Mouse (Mus musculus) myocyte (in vitro differentiated cells): ENCODE measurements at regions not wholly inside any gene's neighbourhood (a gene's known extent, or its start where the extent isn't known, plus 50 kb on each side); places are given as distances from the start of the nearest gene placed in this dataset.
A peak's percentile ranks its signal among the peaks of the same experiment; 100 is the strongest.

Experiments used
- H3K27me3 ChIP-seq: one replicate; pipeline ENCODE4 v1.6.1; 2011; ENCODE audit not compliant: control insufficient read depth, insufficient read depth, insufficient read length
- H3K36me3 ChIP-seq: one replicate; pipeline ENCODE4 v1.6.1; 2011; ENCODE audit not compliant: control insufficient read depth, insufficient read depth
- H3K4me2 ChIP-seq: one replicate; pipeline ENCODE4 v1.6.1; 2011; ENCODE audit warnings: low read depth, control low read depth
- H3K4me3 ChIP-seq: one replicate; pipeline ENCODE4 v1.5.1; 2011; ENCODE audit warnings: mild to moderate bottlenecking, control low read depth, moderate library complexity
- H3K79me2 ChIP-seq: one replicate; pipeline ENCODE4 v1.6.1; 2011; ENCODE audit not compliant: control insufficient read depth, insufficient read depth
- H3ac ChIP-seq: one replicate; pipeline ENCODE4 v1.6.1; 2011; ENCODE audit not compliant: control insufficient read depth, insufficient read length
- CEBPB ChIP-seq: IDR thresholded peaks from 2 replicates; pipeline ENCODE4 v1.6.1; 2011; ENCODE audit warnings: mild to moderate bottlenecking, moderate library complexity; ENCODE audit not compliant: poor library complexity, insufficient read depth, severe bottlenecking
- E2F4 ChIP-seq: IDR thresholded peaks from one replicate; pipeline ENCODE4 v1.6.1; 2011; ENCODE audit warnings: mild to moderate bottlenecking, control low read depth, moderate library complexity; ENCODE audit not compliant: insufficient read depth
- MAX ChIP-seq: IDR thresholded peaks from one replicate; pipeline ENCODE4 v1.6.1; 2011; ENCODE audit warnings: low read depth, mild to moderate bottlenecking, control low read depth
- MYOD1 ChIP-seq, 3 experiments: IDR thresholded peaks; one replicate each; pipeline ENCODE4 v1.6.1; 2011; ENCODE audit warnings: control low read depth in 2 of 3, low read depth in 2 of 3, mild to moderate bottlenecking in 2 of 3, moderate library complexity in 1 of 3; ENCODE audit not compliant: insufficient read length in 2 of 3, control insufficient read depth in 1 of 3
- MYOG ChIP-seq, 3 experiments: IDR thresholded peaks; one replicate each; pipeline ENCODE4 v1.6.1; 2011; ENCODE audit warnings: control low read depth in 2 of 3, low read depth in 2 of 3, mild to moderate bottlenecking in 2 of 3; ENCODE audit not compliant: insufficient read length in 2 of 3, control insufficient read depth in 1 of 3, insufficient read depth in 1 of 3
- POLR2A ChIP-seq: IDR thresholded peaks from one replicate; pipeline ENCODE4 v1.6.1; 2011; ENCODE audit warnings: low read depth, mild to moderate bottlenecking, control low read depth, moderate library complexity; ENCODE audit not compliant: insufficient read length
- POLR2AphosphoS2 ChIP-seq: IDR thresholded peaks from one replicate; pipeline ENCODE4 v1.6.1; 2011; ENCODE audit warnings: low read depth, control low read depth; ENCODE audit not compliant: insufficient read length
- REST ChIP-seq: IDR thresholded peaks from one replicate; pipeline ENCODE4 v1.6.1; 2011; ENCODE audit warnings: mild to moderate bottlenecking, control low read depth, moderate library complexity; ENCODE audit not compliant: insufficient read depth, insufficient read length
- SRF ChIP-seq: IDR thresholded peaks from one replicate; pipeline ENCODE4 v1.6.1; 2011; ENCODE audit warnings: low read depth; ENCODE audit not compliant: control insufficient read depth, insufficient read length
- TCF12 ChIP-seq: IDR thresholded peaks from one replicate; pipeline ENCODE4 v1.6.1; 2011; ENCODE audit warnings: mild to moderate bottlenecking, control low read depth; ENCODE audit not compliant: poor library complexity, insufficient read depth, severe bottlenecking
- TCF3 ChIP-seq: IDR thresholded peaks from one replicate; pipeline ENCODE4 v1.6.1; 2011; ENCODE audit warnings: low read depth, control low read depth; ENCODE audit not compliant: insufficient read length
- USF1 ChIP-seq: IDR thresholded peaks from one replicate; pipeline ENCODE4 v1.6.1; 2011; ENCODE audit warnings: low read depth, mild to moderate bottlenecking, control low read depth, moderate library complexity

DNA sequence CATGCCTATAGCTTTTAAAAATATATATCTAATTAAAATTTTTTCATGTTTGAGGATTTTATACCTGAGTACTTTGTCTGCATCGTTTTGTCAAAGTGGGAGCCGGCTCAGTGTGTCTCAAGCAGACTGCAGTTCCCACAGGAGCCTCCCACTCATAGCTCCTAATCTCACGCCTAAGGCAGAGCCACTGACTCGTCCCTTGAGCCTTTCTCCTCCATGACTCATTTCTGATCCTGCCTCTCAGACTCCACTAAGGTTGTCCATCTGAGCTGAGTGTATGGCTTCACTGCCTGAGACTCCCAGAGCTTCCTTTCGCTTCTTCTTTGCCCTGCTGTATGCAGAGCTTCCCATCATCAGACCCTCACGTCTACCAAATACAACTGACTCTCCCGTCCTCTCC lies 98.8 kb downstream of the Efnb2 start:
- TF ChIP-seq USF1: no peak
- H3K27me3 ChIP-seq: no peaks in the 10 kb centered on the region
- no peaks in the 10 kb centered on the region for H3K36me3 ChIP-seq
- peak overlapping the region; percentile 26 for H3K4me2 ChIP-seq
- H3K79me2 ChIP-seq: no peaks in the 10 kb centered on the region
- no peak overlapping the region for H3K4me3 ChIP-seq
- no peak overlapping the region for H3ac ChIP-seq

GRCm38 (mm10) chr8:8558050-8558449 lies 103.0 kb downstream of the Efnb2 start:
- H3K4me3 ChIP-seq: no peak overlapping the region
- H3ac ChIP-seq: no peak overlapping the region
- no peaks in the 10 kb centered on the region for H3K79me2 ChIP-seq
- H3K36me3 ChIP-seq: no peaks in the 10 kb centered on the region
- H3K27me3 ChIP-seq: no peaks in the 10 kb centered on the region
- no peak for TF ChIP-seq USF1
- TF ChIP-seq SRF: no peak
- peak in 2 of 3 experiments; percentile 4 to 53 for TF ChIP-seq MYOD1 (IDR thresholded peaks at IDR 0.05; ENCODE audit: control insufficient read depth in 1 of 3, insufficient read length in 2 of 3, low read depth in 2 of 3)
- TF ChIP-seq REST: no peak
- no peak for TF ChIP-seq POLR2AphosphoS2
- no peak for TF ChIP-seq TCF12
- peak in 1 of 3 experiments; percentile 7 for TF ChIP-seq MYOG (IDR thresholded peaks at IDR 0.05; ENCODE audit: control insufficient read depth in 1 of 3, insufficient read depth in 1 of 3, insufficient read length in 2 of 3, low read depth in 2 of 3)
- no peak for TF ChIP-seq E2F4
- no peak for TF ChIP-seq CEBPB
- no peak for TF ChIP-seq TCF3
- no peak for TF ChIP-seq POLR2A
- H3K4me2 ChIP-seq: no peak overlapping the region

GRCm38 (mm10) chr8:8556152-8556551 lies 104.9 kb downstream of the Efnb2 start:
- TF ChIP-seq MYOG (IDR thresholded peaks at IDR 0.05; ENCODE audit: control insufficient read depth in 1 of 3, insufficient read depth in 1 of 3, insufficient read length in 2 of 3, low read depth in 2 of 3) (peak; percentile 52 to 80 (median 56)), CEBPB (peak; percentile 33; the same call in 1 of the 2 replicates), TCF3 (peak; percentile 75), REST (no peak), MYOD1 (IDR thresholded peaks at IDR 0.05; ENCODE audit: control insufficient read depth in 1 of 3, insufficient read length in 2 of 3, low read depth in 2 of 3) (peak in 2 of 3 experiments; percentile 87), E2F4 (no peak), TCF12 (peak; percentile 75)

DNA sequence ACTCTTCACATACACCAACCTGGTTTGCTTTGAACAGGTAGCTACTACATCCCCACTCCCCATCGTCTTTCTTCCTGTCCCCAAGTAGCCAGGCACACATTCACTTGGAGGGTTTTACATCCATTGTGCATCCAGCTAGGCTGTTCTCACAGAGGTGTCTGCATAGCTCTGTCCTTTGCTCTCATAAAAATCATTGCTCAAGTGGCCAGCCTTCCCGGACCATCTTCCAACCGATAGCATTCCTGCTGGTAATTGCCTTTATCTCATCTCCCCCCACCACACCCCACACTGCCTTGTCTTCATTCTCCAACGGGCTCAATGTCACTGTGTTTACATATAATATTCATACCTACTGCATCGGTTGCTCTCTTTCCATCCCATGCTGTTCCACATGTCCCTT lies 106.4 kb downstream of the Efnb2 start:
- Histone ChIP-seq H3K79me2 (no peaks in the 10 kb centered on the region), H3K27me3 (no peaks in the 10 kb centered on the region), H3K36me3 (no peaks in the 10 kb centered on the region), H3K4me3 (no peak overlapping the region), H3ac (no peak overlapping the region), H3K4me2 (no peak overlapping the region)
- TF ChIP-seq REST: no peak
- no peak for TF ChIP-seq MYOG (IDR thresholded peaks at IDR 0.05; ENCODE audit: control insufficient read depth in 1 of 3, insufficient read depth in 1 of 3, insufficient read length in 2 of 3, low read depth in 2 of 3)
- TF ChIP-seq CEBPB: no peak
- no peak for TF ChIP-seq TCF12
- no peak for TF ChIP-seq POLR2A
- no peak for TF ChIP-seq USF1
- TF ChIP-seq MYOD1 (IDR thresholded peaks at IDR 0.05; ENCODE audit: control insufficient read depth in 1 of 3, insufficient read length in 2 of 3, low read depth in 2 of 3): no peak
- TF ChIP-seq TCF3: no peak
- TF ChIP-seq POLR2AphosphoS2: no peak
- TF ChIP-seq E2F4: no peak
- no peak for TF ChIP-seq SRF
- no peak for TF ChIP-seq MAX

More at GRCm38 (mm10) chr8:8556152-8556551, 104.9 kb downstream of the Efnb2 start:
- Histone ChIP-seq H3K4me2 (peak overlapping the region; percentile 42), H3ac (no peak overlapping the region), H3K27me3 (no peaks in the 10 kb centered on the region), H3K79me2 (no peaks in the 10 kb centered on the region), H3K36me3 (no peaks in the 10 kb centered on the region), H3K4me3 (no peak overlapping the region)

- Histone ChIP-seq H3ac (no peak overlapping the region), H3K79me2 (no peaks in the 10 kb centered on the region), H3K4me3 (no peak overlapping the region), H3K27me3 (no peaks in the 10 kb centered on the region), H3K36me3 (no peaks in the 10 kb centered on the region), H3K4me2 (no peak overlapping the region)
- TF ChIP-seq MAX (no peak), MYOG (IDR thresholded peaks at IDR 0.05; ENCODE audit: control insufficient read depth in 1 of 3, insufficient read depth in 1 of 3, insufficient read length in 2 of 3, low read depth in 2 of 3) (no peak), SRF (no peak), MYOD1 (IDR thresholded peaks at IDR 0.05; ENCODE audit: control insufficient read depth in 1 of 3, insufficient read length in 2 of 3, low read depth in 2 of 3) (no peak), REST (no peak), TCF12 (no peak), USF1 (no peak), POLR2A (no peak)
Observed at GRCm38 (mm10) chr8:8552779-8553178, 108.3 kb downstream of the Efnb2 start.
